Mouse (Mus musculus) gastrocnemius, postnatal 10 days (tissue): Measurements from ENCODE around the gene Usp7. TPM values are rescaled to one million over a fixed set of nuclear protein-coding genes. Genes with fewer than 3 reads are reported as not detected.
A peak's percentile ranks its signal among the peaks of the same experiment; 100 is the strongest.

ENCODE experiments used
- DNase-seq: peaks from one replicate; pipeline ENCODE4 v3.0.0; 2021; ENCODE audit warnings: mixed read lengths
- total RNA-seq, 2 experiments: library from RNA; stranded (reverse); gene quantifications; 2 replicates each; pipeline ENCODE4 v1.2.3; 2021

Usp7 gene
- total RNA-seq, 2 experiments from 2014 or later, result 57.8 to 67.7 TPM

DNA sequence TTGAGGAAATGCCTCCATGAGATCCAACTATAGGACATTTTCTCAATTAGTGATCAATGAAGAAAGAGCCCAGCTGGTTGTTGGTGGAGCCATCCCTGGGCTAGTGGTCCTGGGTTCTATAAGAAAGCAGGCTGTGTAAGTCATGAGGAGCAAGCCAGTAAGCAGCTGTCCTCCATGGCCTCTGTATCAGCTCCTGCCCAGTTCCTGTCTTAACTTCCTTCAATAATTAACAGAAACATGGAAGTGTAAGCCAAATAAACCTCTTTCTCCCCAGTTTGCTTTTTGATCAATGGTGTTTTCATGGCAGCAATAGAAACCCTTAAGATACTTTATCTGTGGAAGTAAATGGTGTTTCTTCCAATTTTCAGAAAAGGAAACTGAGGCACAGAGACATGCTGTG lies 119.3 kb downstream of the Usp7 start:
- no peak for DNase-seq

GRCm38 (mm10) chr16:8672350-8672687 lies 119.8 kb downstream of the Usp7 start:
- no peak for DNase-seq

- peak; percentile 95 for DNase-seq
These were observed 120.4 kb downstream of the Usp7 start, which contains the start of gene Carhsp1 for GRCm38 (mm10) chr16:8671551-8672349. Gene Carhsp1, minus strand, starts transcription at chr16:8672155.

GRCm38 (mm10) chr16:8670041-8671035 lies 121.8 kb downstream of the Usp7 start:
- no peak for DNase-seq

- no peak for DNase-seq
These were observed 122.7 kb downstream of the Usp7 start for GRCm38 (mm10) chr16:8669432-8669831.

DNA sequence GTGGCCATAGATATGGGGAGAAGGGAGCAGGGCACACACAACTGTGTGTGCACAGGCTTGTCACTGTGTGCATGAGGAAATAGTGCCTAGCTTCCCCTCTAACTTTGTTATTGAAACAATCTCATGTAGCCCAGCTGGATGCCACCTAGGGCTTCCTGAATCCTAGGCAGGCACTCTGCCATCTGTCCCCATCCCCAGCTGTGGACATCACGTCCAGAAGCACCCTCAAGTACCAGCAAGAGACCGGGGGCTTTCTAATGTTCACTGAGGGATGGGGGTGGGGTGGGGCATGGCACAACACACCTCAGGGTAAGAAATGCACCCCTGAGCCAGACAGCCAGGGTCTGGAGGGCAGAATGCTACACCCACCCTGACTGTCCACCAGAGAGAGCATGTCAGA lies 123.7 kb downstream of the Usp7 start:
- no peak for DNase-seq

- no peak for DNase-seq
These were observed 124.3 kb downstream of the Usp7 start for GRCm38 (mm10) chr16:8667814-8668213.

DNA sequence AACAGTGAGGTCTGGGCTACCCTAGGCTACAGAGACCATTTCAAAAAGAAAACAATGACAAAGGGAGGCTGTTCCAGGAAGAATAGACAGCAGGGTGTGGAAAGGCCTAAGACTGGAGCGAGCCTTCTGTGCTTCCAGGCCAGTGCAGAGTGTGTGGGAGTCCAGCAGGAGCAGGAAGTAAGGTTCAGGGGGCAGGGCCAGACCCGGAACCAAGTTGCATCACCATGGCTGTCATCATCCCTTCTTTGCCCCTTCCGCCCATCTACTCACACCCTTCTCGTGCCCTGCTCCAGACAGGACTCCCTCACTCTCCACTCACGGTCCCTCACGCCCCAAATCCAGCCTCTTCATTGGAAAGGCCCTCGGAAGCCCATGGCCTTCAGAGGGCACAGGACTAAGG lies 124.8 kb downstream of the Usp7 start:
- DNase-seq, result no peak

DNA sequence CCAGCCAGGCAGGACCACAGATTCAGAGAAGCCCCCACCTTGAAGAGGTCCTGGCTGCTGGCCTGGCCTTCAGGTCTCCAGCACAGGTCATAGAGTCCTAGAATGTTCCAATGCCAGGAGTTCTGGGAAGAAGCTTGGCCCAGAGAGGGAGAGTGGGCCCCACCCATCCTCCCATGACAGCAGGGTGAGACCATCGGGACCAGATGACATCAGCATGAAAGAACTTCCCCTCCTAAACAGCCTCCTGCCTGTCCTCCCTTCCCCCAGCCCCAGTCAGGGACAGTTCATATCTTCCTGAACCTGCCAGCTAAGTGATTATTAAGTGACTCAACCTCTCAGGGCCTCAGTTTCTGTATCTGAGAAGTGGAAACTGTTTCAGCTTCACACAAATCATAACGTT lies 125.7 kb downstream of the Usp7 start:
- no peak for DNase-seq

- no peak for DNase-seq
These were observed 126.7 kb downstream of the Usp7 start for GRCm38 (mm10) chr16:8665367-8665766.

GRCm38 (mm10) chr16:8663606-8664539 lies 128.2 kb downstream of the Usp7 start:
- DNase-seq, result peak; percentile 39

DNA sequence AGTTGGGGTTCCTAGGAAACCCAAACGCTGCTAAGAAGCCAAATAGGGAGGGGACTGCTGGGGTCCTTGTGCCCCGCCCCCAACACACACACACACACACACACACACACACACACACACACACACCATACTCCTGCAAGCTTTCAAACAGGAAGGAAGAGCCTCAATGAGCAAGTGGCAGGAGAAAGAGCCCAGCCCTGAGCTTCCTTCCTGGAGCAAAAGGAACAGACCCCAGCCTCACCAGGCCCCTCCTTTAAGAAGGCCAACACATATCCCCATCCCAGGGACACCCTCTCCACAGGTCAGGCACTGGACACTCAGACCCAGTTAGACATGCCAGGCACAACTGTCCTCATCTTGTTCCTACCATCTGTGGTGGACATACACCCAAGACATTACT lies 129.1 kb downstream of the Usp7 start:
- DNase-seq, result no peak

- DNase-seq, result no peak
These were observed 133.3 kb downstream of the Usp7 start for GRCm38 (mm10) chr16:8658764-8659163.

DNA sequence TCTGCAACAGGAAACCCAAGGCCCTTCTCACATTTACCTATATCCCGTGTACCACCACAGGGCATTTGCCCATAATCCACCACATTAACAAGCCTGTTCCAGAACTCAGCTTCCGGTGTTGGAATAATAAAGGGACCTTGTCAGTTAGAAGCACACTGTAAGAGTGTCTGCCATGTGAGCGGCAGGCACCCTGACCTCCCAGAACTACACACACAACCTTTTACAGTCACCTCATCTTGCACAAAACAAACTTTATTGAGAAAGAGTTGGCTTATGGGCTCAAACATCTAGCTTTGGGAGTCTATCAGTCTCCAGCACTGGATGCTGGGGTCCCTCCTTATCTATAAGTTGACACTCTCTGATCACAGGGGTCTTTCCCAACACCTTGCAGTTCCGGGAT lies 133.8 kb downstream of the Usp7 start:
- DNase-seq, result no peak

- DNase-seq, result no peak
These were observed 135.9 kb downstream of the Usp7 start for GRCm38 (mm10) chr16:8656256-8656655.

- no peak for DNase-seq
These were observed 136.5 kb downstream of the Usp7 start for GRCm38 (mm10) chr16:8655599-8655998.

DNA sequence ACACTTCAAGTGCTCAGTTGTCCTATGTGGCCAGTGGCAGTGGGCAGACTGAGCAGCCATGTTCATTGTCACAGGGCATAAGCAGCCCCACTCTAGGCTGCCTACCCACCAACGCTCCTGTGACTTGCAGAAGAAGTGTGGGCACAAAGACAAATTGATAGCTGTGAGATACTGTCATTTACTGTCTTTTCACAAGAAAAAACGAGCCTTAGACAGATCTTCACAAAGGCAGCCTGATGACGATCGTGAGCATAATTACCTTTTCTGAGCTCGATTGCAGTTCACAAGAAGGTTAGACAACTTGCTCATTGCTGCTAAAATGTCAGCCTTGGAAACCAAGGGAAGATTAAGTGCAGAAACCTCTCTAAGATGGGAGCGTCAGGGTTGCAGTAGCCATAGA lies 137.0 kb downstream of the Usp7 start:
- no peak for DNase-seq

DNA sequence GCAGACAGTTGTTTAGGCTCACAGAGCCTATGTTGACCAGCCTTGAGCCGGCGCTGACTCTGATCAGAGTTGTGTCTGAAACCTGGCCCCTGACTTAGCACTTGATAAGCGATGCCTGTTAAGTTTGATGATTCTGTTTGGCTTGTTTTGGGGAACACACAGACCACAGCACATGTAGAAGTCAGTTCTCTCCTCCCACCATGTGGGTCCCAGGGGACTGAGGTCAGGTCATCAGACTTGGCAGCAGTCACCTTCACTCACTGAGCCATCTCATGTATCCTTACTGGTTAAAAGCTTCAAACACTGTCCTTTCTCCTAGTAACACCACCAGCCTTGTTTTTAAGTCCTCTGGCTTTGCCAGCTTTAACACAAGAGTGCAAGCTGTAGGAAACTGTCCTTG lies 142.1 kb downstream of the Usp7 start:
- DNase-seq, result no peak

GRCm38 (mm10) chr16:8645546-8645945 lies 146.6 kb downstream of the Usp7 start:
- DNase-seq, result no peak

- DNase-seq, result no peak
These were observed 148.3 kb downstream of the Usp7 start for GRCm38 (mm10) chr16:8643855-8644254.
